Mouse (Mus musculus): ENCODE measurements around the gene Bmp7. TPM values are rescaled to one million over a fixed set of nuclear protein-coding genes. Genes with fewer than 3 reads are reported as not detected.

Bmp7 gene
- polyA plus RNA-seq, 1 experiment, result 17.9 TPM

DNA sequence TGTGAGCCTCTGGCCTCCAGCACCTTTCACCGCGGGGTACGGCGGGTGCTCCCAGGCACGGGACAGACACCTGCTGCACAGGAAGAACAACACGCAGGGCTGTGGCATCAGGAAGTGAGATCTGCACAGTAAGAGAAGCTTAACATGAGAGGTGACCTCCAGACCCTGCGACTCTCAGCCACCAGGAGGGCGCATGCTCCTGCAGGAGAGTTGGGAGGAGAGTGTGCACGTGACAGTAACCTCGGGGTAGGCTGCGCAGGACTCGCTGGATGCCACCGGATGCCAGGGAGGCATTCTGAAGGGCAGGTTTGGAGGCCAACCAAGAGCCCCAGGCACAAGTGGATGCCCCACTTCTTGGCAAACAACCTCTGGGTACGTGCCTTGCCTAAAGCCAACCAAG is 26.1 kb downstream of the Bmp7 start:
- no peak for DNase-seq (ENCODE audit: extremely low spot score in 1 of 2, low spot score in 1 of 2)

- DNase-seq (ENCODE audit: extremely low spot score in 1 of 2, low spot score in 1 of 2), result no peak
Observed at GRCm38 (mm10) chr2:172911715-172912114, 28.4 kb downstream of the Bmp7 start.

DNA sequence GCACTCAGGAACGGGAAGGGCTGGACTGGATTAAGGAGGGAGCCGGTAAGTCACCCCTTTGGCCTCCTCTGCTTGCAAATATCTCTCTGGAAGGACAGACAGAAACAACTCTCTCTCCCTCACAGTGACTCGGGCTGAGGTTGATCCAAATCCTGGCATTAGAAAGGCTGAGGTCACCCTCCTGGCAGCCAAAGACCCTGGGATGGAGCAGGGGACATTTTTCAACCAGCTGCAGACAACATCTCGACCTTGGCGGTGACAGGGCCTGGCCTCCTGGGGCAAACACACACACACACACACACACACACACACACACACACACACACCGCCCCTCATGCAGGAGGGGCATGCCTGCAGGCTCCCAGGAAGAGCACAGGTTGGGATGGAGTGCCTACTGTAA is 29.0 kb downstream of the Bmp7 start:
- DNase-seq (ENCODE audit: extremely low spot score in 1 of 2, low spot score in 1 of 2), result no peak

GRCm38 (mm10) chr2:172909463-172909862 is 30.7 kb downstream of the Bmp7 start:
- no peak for DNase-seq (ENCODE audit: extremely low spot score in 1 of 2, low spot score in 1 of 2)

- DNase-seq (ENCODE audit: extremely low spot score in 1 of 2, low spot score in 1 of 2), result no peak
Observed at GRCm38 (mm10) chr2:172906146-172906545, 34.0 kb downstream of the Bmp7 start.

GRCm38 (mm10) chr2:172905057-172905456 is 35.1 kb downstream of the Bmp7 start:
- no peak for DNase-seq (ENCODE audit: extremely low spot score in 1 of 2, low spot score in 1 of 2)

DNA sequence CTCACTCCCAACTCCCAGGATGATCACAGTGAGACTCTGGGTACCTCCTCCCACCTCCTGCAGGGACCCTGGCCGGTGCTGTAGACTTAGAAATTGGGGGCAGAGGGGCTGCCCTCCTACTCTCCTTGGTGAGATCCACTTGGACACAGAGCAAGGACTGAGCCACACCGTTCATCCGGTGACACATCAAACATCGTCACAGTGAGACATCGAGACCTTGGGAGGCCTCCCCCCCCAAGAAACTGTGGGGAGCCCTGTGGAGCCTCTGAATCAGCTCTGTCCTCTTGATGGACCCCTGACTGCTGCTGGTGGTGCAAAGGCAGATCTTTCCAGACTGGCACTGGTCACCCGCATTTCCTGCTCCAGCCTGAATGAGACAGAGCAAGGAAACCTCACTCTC is 35.5 kb downstream of the Bmp7 start:
- DNase-seq (ENCODE audit: extremely low spot score in 1 of 2, low spot score in 1 of 2), result no peak

- DNase-seq (ENCODE audit: extremely low spot score in 1 of 2, low spot score in 1 of 2), result no peak
Observed at GRCm38 (mm10) chr2:172903523-172903922, 36.6 kb downstream of the Bmp7 start.

DNA sequence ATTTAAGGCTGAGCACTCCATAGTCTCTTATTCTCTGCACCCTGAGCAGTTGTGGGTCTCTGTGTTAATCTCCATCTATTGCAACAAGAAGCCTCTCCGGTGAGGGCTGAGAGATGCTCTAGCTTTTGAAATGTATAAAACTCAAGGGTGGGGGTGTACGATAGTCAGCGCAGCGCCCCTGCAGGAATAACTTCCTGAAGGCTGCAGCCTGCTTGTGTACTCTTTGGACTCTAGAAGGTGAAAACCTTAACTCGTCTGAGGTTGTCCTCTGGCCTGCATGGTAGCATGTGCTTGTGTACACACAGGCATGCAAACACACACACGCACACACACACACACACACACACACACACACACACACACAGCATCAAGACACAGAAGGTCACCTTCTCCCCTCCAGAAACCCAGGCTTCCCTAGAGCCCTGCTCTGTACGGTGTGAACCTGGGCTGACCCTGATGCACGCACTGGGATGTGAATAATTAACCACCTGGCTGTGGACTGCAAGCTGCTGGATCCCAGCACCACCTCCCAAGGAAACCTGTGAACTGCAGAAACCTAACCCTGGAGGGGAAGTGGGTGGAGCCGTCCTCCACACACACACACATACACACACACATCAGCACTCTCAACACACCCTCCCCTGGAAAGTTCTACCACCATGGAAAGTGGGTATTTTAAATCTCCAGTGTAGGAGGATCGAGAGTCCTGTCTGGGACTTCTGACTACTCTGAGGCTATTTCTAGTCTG is 39.0 kb downstream of the Bmp7 start:
- DNase-seq (ENCODE audit: extremely low spot score in 1 of 2, low spot score in 1 of 2), result peak in 1 of 2 experiments; percentile 18

DNA sequence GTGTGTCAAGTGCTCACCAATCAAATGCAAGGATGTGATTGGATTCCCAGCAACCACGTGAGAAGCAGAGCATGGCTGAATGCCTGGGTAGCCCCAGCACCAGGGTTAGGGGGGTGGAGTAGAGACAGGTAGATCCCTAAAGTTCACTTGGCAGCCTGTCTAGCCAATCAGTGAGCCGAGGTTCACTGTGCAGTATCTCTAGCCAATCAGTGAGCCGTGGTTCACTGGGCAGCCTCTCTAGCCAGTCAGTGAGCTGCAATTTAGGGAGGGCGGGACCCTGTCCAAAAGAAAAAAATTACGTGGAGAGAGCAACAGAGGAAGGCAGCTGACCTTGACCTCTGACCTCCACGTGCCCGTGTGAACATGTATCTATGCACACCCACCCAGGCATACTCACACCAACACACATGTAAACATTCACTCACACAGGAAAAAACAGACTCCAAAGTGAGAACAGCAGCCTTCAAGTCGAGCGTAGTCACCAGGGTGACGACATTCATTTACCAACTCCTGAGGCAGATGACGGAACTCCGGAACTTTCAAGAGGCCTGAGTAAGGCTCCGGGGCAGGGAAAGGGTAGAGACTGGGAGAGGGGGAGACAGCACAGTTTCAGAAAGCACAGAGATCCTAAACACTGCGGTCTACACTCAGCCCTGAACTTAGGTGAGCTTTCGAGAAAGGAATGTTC is 50.2 kb downstream of the Bmp7 start:
- no peak for DNase-seq (ENCODE audit: extremely low spot score in 1 of 2, low spot score in 1 of 2)

GRCm38 (mm10) chr2:172889222-172889621 is 50.9 kb downstream of the Bmp7 start:
- no peak for DNase-seq (ENCODE audit: extremely low spot score in 1 of 2, low spot score in 1 of 2)

DNA sequence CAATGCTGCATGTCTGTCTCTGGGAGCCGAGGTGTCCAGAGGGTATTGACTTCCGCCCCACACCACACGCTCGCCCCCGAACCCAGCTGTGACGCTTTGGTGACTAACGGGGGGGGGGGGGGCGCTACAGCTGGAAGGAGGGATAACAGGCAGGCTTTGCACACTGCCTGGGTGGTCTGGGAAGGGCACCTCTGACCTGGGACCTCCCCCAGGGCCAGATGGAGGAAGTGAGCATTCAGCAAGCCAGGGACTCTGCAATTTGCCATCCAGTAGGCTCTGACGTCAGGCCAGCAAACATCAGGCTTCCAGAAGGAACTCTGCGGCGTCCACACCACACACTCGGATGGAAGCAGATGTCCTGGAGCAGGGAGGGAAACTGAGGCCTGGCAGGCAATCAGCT is 52.0 kb downstream of the Bmp7 start:
- no peak for DNase-seq (ENCODE audit: extremely low spot score in 1 of 2, low spot score in 1 of 2)

- DNase-seq (ENCODE audit: extremely low spot score in 1 of 2, low spot score in 1 of 2), result no peak
Observed at GRCm38 (mm10) chr2:172885861-172886260, 54.3 kb downstream of the Bmp7 start.

GRCm38 (mm10) chr2:172884584-172884983 is 55.5 kb downstream of the Bmp7 start:
- DNase-seq (ENCODE audit: extremely low spot score in 1 of 2, low spot score in 1 of 2), result no peak

DNA sequence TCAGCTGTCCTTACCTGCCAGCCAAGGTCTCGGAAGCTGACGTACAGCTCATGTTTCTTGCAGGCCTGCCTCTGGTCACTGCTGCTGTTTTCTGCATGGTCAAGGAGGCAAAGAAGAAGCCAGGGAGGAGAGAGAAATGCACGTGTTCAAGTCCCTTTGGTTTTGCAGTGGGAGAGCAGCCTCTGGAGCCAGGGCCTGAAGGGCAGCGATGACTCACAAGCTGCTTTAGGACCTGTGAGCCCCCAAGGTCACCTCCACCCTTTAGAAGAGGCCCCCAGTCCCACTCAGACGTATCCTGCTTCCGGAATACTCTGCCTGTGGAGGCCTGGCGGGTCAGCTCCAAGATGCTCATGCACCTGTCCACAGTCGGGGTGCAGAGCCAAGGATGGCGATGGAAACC is 64.9 kb downstream of the Bmp7 start:
- DNase-seq (ENCODE audit: extremely low spot score in 1 of 2, low spot score in 1 of 2), result no peak

GRCm38 (mm10) chr2:172866356-172866755 is 73.8 kb downstream of the Bmp7 start:
- no peak for DNase-seq (ENCODE audit: extremely low spot score in 1 of 2, low spot score in 1 of 2)

DNA sequence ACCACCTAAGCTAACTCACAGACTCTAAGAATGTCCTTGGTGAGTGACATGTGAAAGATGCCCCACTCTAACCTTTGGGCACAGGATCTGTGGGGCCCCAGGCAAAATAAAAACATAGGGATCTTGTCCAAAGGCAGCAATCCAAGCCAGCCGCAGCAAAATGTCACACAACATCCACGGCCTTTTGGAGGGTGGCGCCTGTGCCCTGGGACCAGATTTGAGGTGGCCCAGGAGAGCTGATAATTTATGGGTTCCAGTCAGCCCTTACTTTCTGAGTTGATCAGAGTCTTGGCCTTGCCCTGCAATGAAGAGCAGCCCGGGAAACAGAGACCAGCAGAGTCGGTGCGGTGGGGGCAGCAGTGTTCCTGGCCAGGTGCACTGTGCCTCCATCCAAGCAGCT is 75.0 kb downstream of the Bmp7 start:
- DNase-seq (ENCODE audit: extremely low spot score in 1 of 2, low spot score in 1 of 2), result no peak

DNA sequence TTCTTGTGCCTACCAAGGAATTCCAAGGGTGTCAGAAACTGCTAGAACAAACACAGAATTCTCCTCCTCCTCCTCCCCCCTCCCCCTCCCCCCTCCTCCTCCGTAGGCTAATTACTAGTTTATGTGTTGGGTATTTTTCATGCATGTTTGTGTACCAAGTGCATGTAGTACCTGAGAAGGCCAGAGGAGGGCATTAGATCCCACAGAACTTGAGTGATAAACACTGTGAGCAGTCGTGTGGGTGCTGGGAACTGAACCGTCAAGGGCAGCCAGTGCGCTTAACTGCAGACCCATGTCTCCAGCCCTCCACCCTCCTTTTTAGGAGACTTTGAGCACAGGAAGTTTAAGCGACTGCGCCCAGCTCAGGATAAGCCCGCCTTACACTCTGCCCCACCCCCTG is 75.6 kb downstream of the Bmp7 start:
- no peak for DNase-seq (ENCODE audit: extremely low spot score in 1 of 2, low spot score in 1 of 2)

- peak; percentile 9 to 38 for DNase-seq (ENCODE audit: extremely low spot score in 1 of 2, low spot score in 1 of 2)
Observed at GRCm38 (mm10) chr2:172863469-172863856, 76.7 kb downstream of the Bmp7 start.

DNA sequence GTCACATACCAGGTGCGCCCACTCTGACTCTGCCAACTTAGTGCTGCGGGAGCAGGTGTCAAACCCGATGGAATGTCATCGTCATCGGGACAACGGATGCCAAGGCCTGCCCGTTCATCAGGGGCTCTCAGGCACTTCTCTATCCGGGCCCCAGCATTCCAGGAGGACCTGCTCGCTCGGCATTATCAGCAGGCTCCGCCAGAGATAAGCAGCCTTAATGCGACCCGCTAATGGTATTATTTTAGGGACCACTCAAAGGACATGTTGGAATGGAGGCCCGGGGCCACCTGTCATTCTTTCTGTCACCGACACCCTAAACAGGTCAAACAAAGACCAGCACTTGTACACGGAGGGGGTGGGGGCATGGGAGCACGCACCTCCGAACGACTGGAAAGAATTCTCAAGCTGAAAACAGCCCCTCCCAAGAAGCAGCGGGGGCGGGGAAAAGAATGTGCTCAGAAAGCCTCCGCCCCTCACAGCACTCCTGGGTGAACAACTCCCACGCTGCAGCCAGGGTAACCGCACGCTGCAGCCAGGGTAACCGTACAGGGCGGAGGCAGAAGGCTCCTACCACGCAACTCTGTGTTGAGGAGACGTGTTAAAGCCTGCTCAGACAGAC is 77.2 kb downstream of the Bmp7 start:
- peak; percentile 41 to 76 for DNase-seq (ENCODE audit: extremely low spot score in 1 of 2, low spot score in 1 of 2)

DNA sequence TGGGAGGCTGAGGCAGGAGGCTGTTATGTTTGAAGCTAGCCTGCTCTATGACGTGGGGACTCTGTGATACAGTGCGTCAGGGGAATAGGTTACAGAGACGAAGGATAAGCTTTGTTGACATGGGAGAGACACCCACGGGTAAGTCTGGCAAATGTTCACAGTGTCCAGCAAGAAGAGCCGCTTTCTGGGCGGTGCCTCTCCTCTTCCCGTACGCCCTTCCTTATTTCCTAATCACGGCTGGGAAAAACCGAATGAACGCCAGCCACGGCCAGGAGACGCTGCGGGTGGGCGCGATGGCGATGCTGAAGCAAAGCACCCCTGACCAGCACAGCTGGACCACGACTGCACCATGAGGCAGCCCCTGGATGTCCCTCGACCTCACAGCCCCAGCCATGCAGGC is 77.7 kb downstream of the Bmp7 start:
- DNase-seq (ENCODE audit: extremely low spot score in 1 of 2, low spot score in 1 of 2), result no peak

- peak in 1 of 2 experiments; percentile 33 for DNase-seq (ENCODE audit: extremely low spot score in 1 of 2, low spot score in 1 of 2)
Observed at GRCm38 (mm10) chr2:172861590-172861989, 78.5 kb downstream of the Bmp7 start.
